Mouse (Mus musculus) midbrain, embryonic 10.5 days (tissue): ENCODE data around the gene Tspyl4. TPM values are rescaled to one million over a fixed set of nuclear protein-coding genes. Genes with fewer than 3 reads are reported as not detected.
A peak's percentile ranks its signal among the peaks of the same experiment; 100 is the strongest.

Experiments
- DNase-seq: peaks from one replicate; pipeline ENCODE4 v3.0.0-alpha.2; 2017; ENCODE audit warnings: low spot score
- H3K27ac ChIP-seq: fragments of 300-500 bp; sonication (generic); replicated peaks from 2 replicates; pipeline ENCODE4 v1.5.1; 2016; ENCODE audit warnings: mild to moderate bottlenecking
- H3K27me3 ChIP-seq: fragments of 300-500 bp; sonication (generic); 2 replicates; pipeline ENCODE4 v1.6.1; 2016; ENCODE audit warnings: low read depth, mild to moderate bottlenecking; ENCODE audit not compliant: poor library complexity, severe bottlenecking
- H3K36me3 ChIP-seq: fragments of 300-500 bp; sonication (generic); 2 replicates; pipeline ENCODE4 v1.6.1; 2016; ENCODE audit warnings: mild to moderate bottlenecking, moderate library complexity
- H3K4me1 ChIP-seq: fragments of 300-500 bp; sonication (generic); 2 replicates; pipeline ENCODE4 v1.6.1; 2016
- H3K4me3 ChIP-seq: fragments of 300-500 bp; sonication (generic); 2 replicates; pipeline ENCODE4 v1.5.1; 2016; ENCODE audit warnings: mild to moderate bottlenecking, moderate library complexity
- H3K9me3 ChIP-seq: fragments of 300-500 bp; sonication (generic); replicated peaks from 2 replicates; pipeline ENCODE4 v1.6.1; 2016; ENCODE audit warnings: mild to moderate bottlenecking
- WGBS: fragments of 180-500 bp; shearing (Covaris S2); methylation state at CpG from one replicate; pipeline ENCODE4 v1.1.7; 2016; 5-methylcytosine and 5-hydroxymethylcytosine counted together
- polyA plus RNA-seq: library from polyadenylated mRNA; unstranded; fragments of >200 nt; fragmentation: Nextera tagmentation; extraction: Ambion mirVana; gene quantifications from 2 replicates; pipeline ENCODE4 v1.2.1, GENCODE M21; 2016

Tspyl4 gene
- polyA plus RNA-seq, 1 experiment from 2014 or later, result 38.1 TPM

- H3K27ac ChIP-seq, result peak overlapping the region; percentile 83
- 7% methylated on average over 13 of the region's 13 CpGs for WGBS
- H3K4me1 ChIP-seq, result peaks cover 40% of the 10 kb centered on the region
- peak overlapping the region; percentile 71 for H3K4me3 ChIP-seq
- H3K36me3 ChIP-seq, result no peaks in the 10 kb centered on the region
- H3K9me3 ChIP-seq, result no peaks in the 10 kb centered on the region
- 0 out of 2 replicates have a peak, but pooled peaks cover 4% of the 10 kb centered on the region for H3K27me3 ChIP-seq
- no peak for DNase-seq
Observed at GRCm38 (mm10) chr10:34296911-34297298, 337 bp upstream of the Tspyl4 start.

GRCm38 (mm10) chr10:34297980-34298753, 925 bp downstream of the Tspyl4 start:
- Histone ChIP-seq H3K27me3 (0 out of 2 replicates have a peak, but pooled peaks cover 4% of the 10 kb centered on the region), H3K9me3 (no peaks in the 10 kb centered on the region), H3K27ac (peak overlapping the region; percentile 83), H3K4me3 (peak overlapping the region; percentile 71), H3K36me3 (no peaks in the 10 kb centered on the region), H3K4me1 (peaks cover 40% of the 10 kb centered on the region)
- DNase-seq, result no peak
- 51% methylated on average over 25 of the region's 25 CpGs for WGBS

- peak overlapping the region; percentile 71 for H3K4me3 ChIP-seq
- WGBS, result 6% methylated on average over 5 of the region's 5 CpGs
- peak; percentile 37 for DNase-seq
- peaks cover 40% of the 10 kb centered on the region for H3K4me1 ChIP-seq
- H3K9me3 ChIP-seq, result no peaks in the 10 kb centered on the region
- H3K27ac ChIP-seq, result peak overlapping the region; percentile 80
- H3K27me3 ChIP-seq, result 0 out of 2 replicates have a peak, but pooled peaks cover 4% of the 10 kb centered on the region
- H3K36me3 ChIP-seq, result no peaks in the 10 kb centered on the region
Observed at GRCm38 (mm10) chr10:34300368-34300767, 3.1 kb downstream of the Tspyl4 start.

- Histone ChIP-seq H3K9me3 (no peaks in the 10 kb centered on the region), H3K4me1 (no peaks in the 10 kb centered on the region), H3K4me3 (no peak overlapping the region), H3K27ac (no peak overlapping the region), H3K36me3 (no peaks in the 10 kb centered on the region), H3K27me3 (no peaks in the 10 kb centered on the region)
- no peak for DNase-seq
Observed at GRCm38 (mm10) chr10:34307070-34307469, 9.8 kb downstream of the Tspyl4 start.

- WGBS, result 88% methylated on average over 9 of the region's 9 CpGs
- H3K27me3 ChIP-seq, result no peaks in the 10 kb centered on the region
Observed at GRCm38 (mm10) chr10:34309915-34310685, 12.9 kb downstream of the Tspyl4 start.

GRCm38 (mm10) chr10:34312536-34312935, 15.3 kb downstream of the Tspyl4 start:
- 72% methylated on average over 3 of the region's 3 CpGs for WGBS
- H3K9me3 ChIP-seq, result no peaks in the 10 kb centered on the region
- no peaks in the 10 kb centered on the region for H3K27me3 ChIP-seq
- DNase-seq, result no peak
- H3K4me1 ChIP-seq, result peaks cover 24% of the 10 kb centered on the region
- no peak overlapping the region for H3K4me3 ChIP-seq
- no peaks in the 10 kb centered on the region for H3K36me3 ChIP-seq
- no peak overlapping the region for H3K27ac ChIP-seq

More at GRCm38 (mm10) chr10:34309915-34310685, 12.9 kb downstream of the Tspyl4 start:
- no peaks in the 10 kb centered on the region for H3K9me3 ChIP-seq
- H3K36me3 ChIP-seq, result no peaks in the 10 kb centered on the region
- H3K4me3 ChIP-seq, result no peak overlapping the region
- no peak overlapping the region for H3K27ac ChIP-seq
- DNase-seq, result no peak
- no peaks in the 10 kb centered on the region; the same call in 1 of the 2 replicates for H3K4me1 ChIP-seq

GRCm38 (mm10) chr10:34316571-34317216, 19.5 kb downstream of the Tspyl4 start:
- peak overlapping the region; percentile 41 for H3K4me3 ChIP-seq
- H3K4me1 ChIP-seq, result peaks cover 26% of the 10 kb centered on the region
- WGBS, result 4% methylated on average over 3 of the region's 3 CpGs

GRCm38 (mm10) chr10:34317217-34317606, 20.0 kb downstream of the Tspyl4 start:
- H3K4me1 ChIP-seq, result peaks cover 26% of the 10 kb centered on the region
- DNase-seq, result peak; percentile 16
- peak overlapping the region; percentile 85 for H3K27ac ChIP-seq
- H3K4me3 ChIP-seq, result peak overlapping the region; percentile 41
- no peaks in the 10 kb centered on the region for H3K27me3 ChIP-seq
- H3K9me3 ChIP-seq, result no peaks in the 10 kb centered on the region
- H3K36me3 ChIP-seq, result no peaks in the 10 kb centered on the region
- WGBS, result 21% methylated on average over 2 of the region's 2 CpGs

More at GRCm38 (mm10) chr10:34316571-34317216, 19.5 kb downstream of the Tspyl4 start:
- H3K36me3 ChIP-seq, result no peaks in the 10 kb centered on the region
- DNase-seq, result peak; percentile 79
- no peaks in the 10 kb centered on the region for H3K9me3 ChIP-seq
- H3K27me3 ChIP-seq, result no peaks in the 10 kb centered on the region
- H3K27ac ChIP-seq, result peak overlapping the region; percentile 85

GRCm38 (mm10) chr10:34320809-34321208, 23.6 kb downstream of the Tspyl4 start:
- no peak for DNase-seq
- H3K4me3 ChIP-seq, result no peak overlapping the region
- no peaks in the 10 kb centered on the region for H3K36me3 ChIP-seq
- no peak overlapping the region for H3K27ac ChIP-seq
- H3K27me3 ChIP-seq, result no peaks in the 10 kb centered on the region
- 91% methylated on average over 2 of the region's 2 CpGs for WGBS
- peaks cover 19% of the 10 kb centered on the region for H3K4me1 ChIP-seq
- H3K9me3 ChIP-seq, result no peaks in the 10 kb centered on the region

GRCm38 (mm10) chr10:34326701-34327100, 29.5 kb downstream of the Tspyl4 start:
- WGBS, result 27% methylated on average over 4 of the region's 4 CpGs
- DNase-seq, result no peak
- no peaks in the 10 kb centered on the region for H3K9me3 ChIP-seq
- no peaks in the 10 kb centered on the region for H3K36me3 ChIP-seq
- H3K27me3 ChIP-seq, result no peaks in the 10 kb centered on the region
- H3K4me3 ChIP-seq, result no peak overlapping the region
- no peak overlapping the region for H3K27ac ChIP-seq
- H3K4me1 ChIP-seq, result no peaks in the 10 kb centered on the region

- 61% methylated on average over 5 of the region's 5 CpGs for WGBS
Observed at GRCm38 (mm10) chr10:34327144-34327543, 29.9 kb downstream of the Tspyl4 start.

GRCm38 (mm10) chr10:34328310-34328709, 31.1 kb downstream of the Tspyl4 start:
- Histone ChIP-seq H3K4me3 (no peak overlapping the region), H3K27me3 (no peaks in the 10 kb centered on the region), H3K4me1 (no peaks in the 10 kb centered on the region), H3K9me3 (no peaks in the 10 kb centered on the region), H3K27ac (no peak overlapping the region), H3K36me3 (no peaks in the 10 kb centered on the region)
- WGBS, result 3% methylated on average over 2 of the region's 2 CpGs
- DNase-seq, result peak; percentile 32

More at GRCm38 (mm10) chr10:34327144-34327543, 29.9 kb downstream of the Tspyl4 start:
- Histone ChIP-seq H3K4me3 (no peak overlapping the region), H3K36me3 (no peaks in the 10 kb centered on the region), H3K9me3 (no peaks in the 10 kb centered on the region), H3K27ac (no peak overlapping the region), H3K4me1 (no peaks in the 10 kb centered on the region), H3K27me3 (no peaks in the 10 kb centered on the region)
- no peak for DNase-seq
